Mouse (Mus musculus): ENCODE measurements around the gene Wfdc2. TPM values are rescaled to one million over a fixed set of nuclear protein-coding genes. Genes with fewer than 3 reads are reported as not detected.

Gene Wfdc2
- polyA plus RNA-seq (2015; fragmentation: Nextera tagmentation; extraction: Ambion mirVana), result 21.3 and 50.0 TPM in 2 replicates

GRCm38 (mm10) chr2:164562391-164563188 lies at the start of gene Wfdc2:
Gene Wfdc2 (plus strand): TSS chr2:164562413.
- peaks cover 7% of the 10 kb centered on the region for H3K4me1 ChIP-seq (ENCODE audit: control insufficient read depth, insufficient read depth, low read length)
- H3K27me3 ChIP-seq (ENCODE audit: control insufficient read depth, insufficient read depth, low read length), result peaks cover 33% of the 10 kb centered on the region
- ATAC-seq (replicated peaks; ENCODE audit: extremely low read depth, insufficient read depth, low FRiP score), result no peak
- WGBS, result 7% methylated on average over 24 of the region's 24 CpGs
- no peak within 1 kb of the TSS for H3K27ac ChIP-seq (ENCODE audit: low read length)
- H3K9me3 ChIP-seq (replicated peaks; ENCODE audit: control insufficient read depth, low read length), result peaks cover 3% of the 10 kb centered on the region; the same call in 1 of the 2 replicates
- peak within 1 kb of the TSS; percentile 53 for H3K4me3 ChIP-seq (ENCODE audit: low read length)
- no peaks in the 10 kb centered on the region for H3K36me3 ChIP-seq (ENCODE audit: control insufficient read depth, insufficient read depth)
- H3K4me2 ChIP-seq (ENCODE audit: low read depth, low read length), result peak within 1 kb of the TSS; percentile 95
- H3K9ac ChIP-seq (ENCODE audit: low read length), result peak within 1 kb of the TSS; percentile 77

GRCm38 (mm10) chr2:164513389-164513788 lies 48.8 kb upstream of the Wfdc2 start:
- Histone ChIP-seq H3K4me1 (ENCODE audit: control insufficient read depth, insufficient read depth, low read length) (peaks cover 8% of the 10 kb centered on the region; the same call in 1 of the 2 replicates), H3K36me3 (ENCODE audit: control insufficient read depth, insufficient read depth) (no peaks in the 10 kb centered on the region), H3K9me3 (replicated peaks; ENCODE audit: control insufficient read depth, low read length) (peaks cover 3% of the 10 kb centered on the region), H3K4me2 (ENCODE audit: low read depth, low read length) (no peak overlapping the region), H3K27ac (ENCODE audit: low read length) (peak overlapping the region; percentile 46), H3K4me3 (ENCODE audit: low read length) (no peak overlapping the region), H3K27me3 (ENCODE audit: control insufficient read depth, insufficient read depth, low read length) (no peaks in the 10 kb centered on the region), H3K9ac (ENCODE audit: low read length) (no peak overlapping the region)
- peak; percentile 54 for ATAC-seq (replicated peaks; ENCODE audit: extremely low read depth, insufficient read depth, low FRiP score)
- 52% methylated on average over 8 of the region's 8 CpGs for WGBS

GRCm38 (mm10) chr2:164514916-164515315 lies 47.3 kb upstream of the Wfdc2 start:
- no peaks in the 10 kb centered on the region for H3K36me3 ChIP-seq (ENCODE audit: control insufficient read depth, insufficient read depth)
- 79% methylated on average over 3 of the region's 3 CpGs for WGBS
- peaks cover 3% of the 10 kb centered on the region for H3K9me3 ChIP-seq (replicated peaks; ENCODE audit: control insufficient read depth, low read length)
- no peak overlapping the region for H3K27ac ChIP-seq (ENCODE audit: low read length)
- H3K4me3 ChIP-seq (ENCODE audit: low read length), result no peak overlapping the region
- peaks cover 8% of the 10 kb centered on the region; the same call in 1 of the 2 replicates for H3K4me1 ChIP-seq (ENCODE audit: control insufficient read depth, insufficient read depth, low read length)
- H3K9ac ChIP-seq (ENCODE audit: low read length), result no peak overlapping the region
- no peak overlapping the region for H3K4me2 ChIP-seq (ENCODE audit: low read depth, low read length)
- no peaks in the 10 kb centered on the region for H3K27me3 ChIP-seq (ENCODE audit: control insufficient read depth, insufficient read depth, low read length)
- no peak for ATAC-seq (replicated peaks; ENCODE audit: extremely low read depth, insufficient read depth, low FRiP score)

GRCm38 (mm10) chr2:164515897-164516296 lies 46.3 kb upstream of the Wfdc2 start:
- Histone ChIP-seq H3K36me3 (ENCODE audit: control insufficient read depth, insufficient read depth) (no peaks in the 10 kb centered on the region), H3K9ac (ENCODE audit: low read length) (no peak overlapping the region), H3K27ac (ENCODE audit: low read length) (no peak overlapping the region), H3K4me1 (ENCODE audit: control insufficient read depth, insufficient read depth, low read length) (peaks cover 2% of the 10 kb centered on the region; the same call in 1 of the 2 replicates), H3K4me3 (ENCODE audit: low read length) (no peak overlapping the region), H3K4me2 (ENCODE audit: low read depth, low read length) (no peak overlapping the region), H3K27me3 (ENCODE audit: control insufficient read depth, insufficient read depth, low read length) (0 out of 2 replicates have a peak, but pooled peaks cover 2% of the 10 kb centered on the region), H3K9me3 (replicated peaks; ENCODE audit: control insufficient read depth, low read length) (peaks cover 3% of the 10 kb centered on the region)
- WGBS, result 63% methylated on average over 9 of the region's 9 CpGs
- no peak for ATAC-seq (replicated peaks; ENCODE audit: extremely low read depth, insufficient read depth, low FRiP score)

GRCm38 (mm10) chr2:164516592-164516991 lies 45.6 kb upstream of the Wfdc2 start:
- Histone ChIP-seq H3K4me2 (ENCODE audit: low read depth, low read length) (no peak overlapping the region), H3K27ac (ENCODE audit: low read length) (no peak overlapping the region), H3K4me1 (ENCODE audit: control insufficient read depth, insufficient read depth, low read length) (no peaks in the 10 kb centered on the region; the same call in 1 of the 2 replicates), H3K4me3 (ENCODE audit: low read length) (no peak overlapping the region), H3K9ac (ENCODE audit: low read length) (no peak overlapping the region), H3K9me3 (replicated peaks; ENCODE audit: control insufficient read depth, low read length) (peaks cover 3% of the 10 kb centered on the region), H3K36me3 (ENCODE audit: control insufficient read depth, insufficient read depth) (no peaks in the 10 kb centered on the region), H3K27me3 (ENCODE audit: control insufficient read depth, insufficient read depth, low read length) (0 out of 2 replicates have a peak, but pooled peaks cover 2% of the 10 kb centered on the region)
- no peak for ATAC-seq (replicated peaks; ENCODE audit: extremely low read depth, insufficient read depth, low FRiP score)
- WGBS, result 80% methylated on average over 11 of the region's 11 CpGs

- Histone ChIP-seq H3K9me3 (replicated peaks; ENCODE audit: control insufficient read depth, low read length) (peaks cover 3% of the 10 kb centered on the region), H3K27ac (ENCODE audit: low read length) (no peak overlapping the region), H3K27me3 (ENCODE audit: control insufficient read depth, insufficient read depth, low read length) (peaks cover 10% of the 10 kb centered on the region; the same call in 1 of the 2 replicates), H3K9ac (ENCODE audit: low read length) (no peak overlapping the region), H3K4me2 (ENCODE audit: low read depth, low read length) (no peak overlapping the region), H3K4me1 (ENCODE audit: control insufficient read depth, insufficient read depth, low read length) (no peaks in the 10 kb centered on the region; the same call in 1 of the 2 replicates), H3K4me3 (ENCODE audit: low read length) (no peak overlapping the region), H3K36me3 (ENCODE audit: control insufficient read depth, insufficient read depth) (no peaks in the 10 kb centered on the region)
- WGBS, result 23% methylated on average over 10 of the region's 10 CpGs
- ATAC-seq (replicated peaks; ENCODE audit: extremely low read depth, insufficient read depth, low FRiP score), result no peak
Measured at GRCm38 (mm10) chr2:164517485-164518221, 44.6 kb upstream of the Wfdc2 start.

GRCm38 (mm10) chr2:164518266-164519170 lies 43.7 kb upstream of the Wfdc2 start:
- Histone ChIP-seq H3K9ac (ENCODE audit: low read length) (no peak overlapping the region), H3K4me1 (ENCODE audit: control insufficient read depth, insufficient read depth, low read length) (no peaks in the 10 kb centered on the region; the same call in 1 of the 2 replicates), H3K27me3 (ENCODE audit: control insufficient read depth, insufficient read depth, low read length) (peaks cover 10% of the 10 kb centered on the region; the same call in 1 of the 2 replicates), H3K4me2 (ENCODE audit: low read depth, low read length) (no peak overlapping the region), H3K36me3 (ENCODE audit: control insufficient read depth, insufficient read depth) (no peaks in the 10 kb centered on the region), H3K4me3 (ENCODE audit: low read length) (no peak overlapping the region), H3K27ac (ENCODE audit: low read length) (no peak overlapping the region), H3K9me3 (replicated peaks; ENCODE audit: control insufficient read depth, low read length) (peaks cover 6% of the 10 kb centered on the region)
- ATAC-seq (replicated peaks; ENCODE audit: extremely low read depth, insufficient read depth, low FRiP score), result no peak
- WGBS, result 39% methylated on average over 11 of the region's 11 CpGs

- H3K9me3 ChIP-seq (replicated peaks; ENCODE audit: control insufficient read depth, low read length), result peaks cover 6% of the 10 kb centered on the region
- H3K9ac ChIP-seq (ENCODE audit: low read length), result no peak overlapping the region
- 68% methylated on average over 6 of the region's 6 CpGs for WGBS
- no peak overlapping the region for H3K4me2 ChIP-seq (ENCODE audit: low read depth, low read length)
- no peaks in the 10 kb centered on the region for H3K36me3 ChIP-seq (ENCODE audit: control insufficient read depth, insufficient read depth)
- no peak overlapping the region for H3K4me3 ChIP-seq (ENCODE audit: low read length)
- no peak overlapping the region for H3K27ac ChIP-seq (ENCODE audit: low read length)
- no peaks in the 10 kb centered on the region; the same call in 1 of the 2 replicates for H3K4me1 ChIP-seq (ENCODE audit: control insufficient read depth, insufficient read depth, low read length)
- H3K27me3 ChIP-seq (ENCODE audit: control insufficient read depth, insufficient read depth, low read length), result peaks cover 10% of the 10 kb centered on the region; the same call in 1 of the 2 replicates
- no peak for ATAC-seq (replicated peaks; ENCODE audit: extremely low read depth, insufficient read depth, low FRiP score)
Measured at GRCm38 (mm10) chr2:164519171-164519526, 43.1 kb upstream of the Wfdc2 start.
